Mouse (Mus musculus): ENCODE measurements around the gene Klhl29.
"Not testable (repeated sequence)": the region's sequence is repeated elsewhere in the genome, so short reads cannot be mapped to it uniquely, and the experiment has no call there.

Gene Klhl29

GRCm38 (mm10) chr12:5358497-5358896, 17.0 kb downstream of the Klhl29 start:
- no peak for DNase-seq (ENCODE audit: low spot score)

- no peak for DNase-seq (ENCODE audit: low spot score)
These were observed 22.1 kb downstream of the Klhl29 start for GRCm38 (mm10) chr12:5353416-5353815.

GRCm38 (mm10) chr12:5352771-5353170, 22.7 kb downstream of the Klhl29 start:
- DNase-seq (ENCODE audit: low spot score): no peak

GRCm38 (mm10) chr12:5350491-5351285, 24.8 kb downstream of the Klhl29 start:
- DNase-seq (ENCODE audit: low spot score): no peak

GRCm38 (mm10) chr12:5345088-5345487, 30.4 kb downstream of the Klhl29 start:
- DNase-seq (ENCODE audit: low spot score): no peak

- not testable (repeated sequence) for DNase-seq (ENCODE audit: low spot score)
These were observed 31.0 kb downstream of the Klhl29 start for GRCm38 (mm10) chr12:5344457-5344856.

- no peak for DNase-seq (ENCODE audit: low spot score)
These were observed 35.3 kb downstream of the Klhl29 start for GRCm38 (mm10) chr12:5340151-5340603.

GRCm38 (mm10) chr12:5336927-5337712, 38.4 kb downstream of the Klhl29 start:
- peak; percentile 58 for DNase-seq (ENCODE audit: low spot score)

GRCm38 (mm10) chr12:5336331-5336730, 39.2 kb downstream of the Klhl29 start:
- DNase-seq (ENCODE audit: low spot score): no peak

GRCm38 (mm10) chr12:5334956-5335355, 40.5 kb downstream of the Klhl29 start:
- no peak for DNase-seq (ENCODE audit: low spot score)

- no peak for DNase-seq (ENCODE audit: low spot score)
These were observed 41.3 kb downstream of the Klhl29 start for GRCm38 (mm10) chr12:5334175-5334574.

- peak; percentile 43 for DNase-seq (ENCODE audit: low spot score)
These were observed 43.5 kb downstream of the Klhl29 start for GRCm38 (mm10) chr12:5331810-5332484.

- no peak for DNase-seq (ENCODE audit: low spot score)
These were observed 44.9 kb downstream of the Klhl29 start for GRCm38 (mm10) chr12:5330496-5331070.

GRCm38 (mm10) chr12:5322444-5323087, 52.9 kb downstream of the Klhl29 start:
- no peak for DNase-seq (ENCODE audit: low spot score)

GRCm38 (mm10) chr12:5321017-5321416, 54.5 kb downstream of the Klhl29 start:
- DNase-seq (ENCODE audit: low spot score): no peak

GRCm38 (mm10) chr12:5319359-5319973, 56.0 kb downstream of the Klhl29 start:
- DNase-seq (ENCODE audit: low spot score): no peak

GRCm38 (mm10) chr12:5316029-5316567, 59.4 kb downstream of the Klhl29 start:
- no peak for DNase-seq (ENCODE audit: low spot score)

- no peak for DNase-seq (ENCODE audit: low spot score)
These were observed 67.6 kb downstream of the Klhl29 start for GRCm38 (mm10) chr12:5307923-5308322.

GRCm38 (mm10) chr12:5305466-5305865, 70.0 kb downstream of the Klhl29 start:
- no peak for DNase-seq (ENCODE audit: low spot score)

GRCm38 (mm10) chr12:5303912-5304311, 71.6 kb downstream of the Klhl29 start:
- no peak for DNase-seq (ENCODE audit: low spot score)

GRCm38 (mm10) chr12:5303100-5303499, 72.4 kb downstream of the Klhl29 start:
- no peak for DNase-seq (ENCODE audit: low spot score)

All from retina, embryonic 14.5 days (tissue).